Mouse (Mus musculus): Measurements from ENCODE around the gene Srd5a1. TPM values are rescaled to one million over a fixed set of nuclear protein-coding genes. Genes with fewer than 3 reads are reported as not detected.

The Srd5a1 gene
- polyA plus RNA-seq, 1 experiment from 2014 or later: 31.7 TPM

DNA sequence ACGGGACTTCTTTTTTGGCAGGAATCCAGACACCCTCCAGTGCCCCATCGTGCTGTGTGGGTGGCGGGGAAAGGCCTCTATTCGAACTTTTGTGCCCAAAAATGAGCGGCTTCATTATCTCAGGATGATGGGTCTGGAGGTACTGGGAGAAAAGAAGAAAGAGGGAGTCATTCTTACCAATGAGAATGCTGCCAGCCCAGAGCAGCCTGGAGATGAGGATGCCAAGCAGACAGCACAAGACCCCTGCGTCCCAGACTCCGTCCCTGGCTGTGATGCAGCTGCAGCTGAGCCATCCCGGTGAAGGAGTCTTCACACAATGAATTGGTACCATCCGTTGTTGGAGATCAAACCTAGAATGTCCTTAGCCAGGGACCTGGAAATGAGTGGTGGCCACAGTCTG, 22.3 kb upstream of the Srd5a1 start:
- DNase-seq (ENCODE audit: low spot score): no peak
- Histone ChIP-seq H3K9me3 (replicated peaks; ENCODE audit: control insufficient read depth, low read length) (no peaks in the 10 kb centered on the region), H3K27me3 (replicated peaks; ENCODE audit: control insufficient read depth, insufficient read depth, low read length) (no peaks in the 10 kb centered on the region), H3K4me3 (ENCODE audit: low read depth, low read length) (no peak overlapping the region), H3K9ac (ENCODE audit: low read length) (no peak overlapping the region), H3K4me2 (ENCODE audit: low read length) (no peak overlapping the region), H3K27ac (ENCODE audit: low read depth, low read length) (no peak overlapping the region), H3K36me3 (ENCODE audit: control insufficient read depth, insufficient read depth, low read length) (peaks cover 94% of the 10 kb centered on the region), H3K4me1 (ENCODE audit: control insufficient read depth, insufficient read depth, low read length) (no peaks in the 10 kb centered on the region)
- no peak for ATAC-seq
- WGBS: 66% methylated on average over 9 of the region's 9 CpGs

DNA sequence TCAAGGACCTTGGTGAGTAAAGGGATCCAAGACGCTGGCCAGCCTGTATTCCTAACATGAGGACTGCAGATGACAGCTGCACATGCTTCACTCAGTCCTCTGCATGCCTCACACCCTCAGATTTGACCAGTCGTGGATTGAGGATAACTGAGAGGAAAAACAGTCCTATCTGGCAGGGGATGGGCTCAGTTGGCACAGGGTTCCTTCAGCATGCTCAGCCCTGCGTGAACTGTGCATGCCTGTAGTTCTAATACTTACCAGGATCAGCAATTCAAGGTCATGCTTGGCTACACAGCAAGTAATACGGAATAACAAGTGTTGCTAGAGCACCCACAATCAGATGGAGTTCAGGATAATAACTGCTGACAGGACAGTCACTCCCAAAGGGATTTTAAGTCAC, 20.4 kb upstream of the Srd5a1 start:
- WGBS: 87% methylated on average over 4 of the region's 4 CpGs
- no peak for DNase-seq (ENCODE audit: low spot score)

GRCm38 (mm10) chr13:69631111-69631510, 19.9 kb upstream of the Srd5a1 start:
- Histone ChIP-seq H3K4me2 (ENCODE audit: low read length) (no peak overlapping the region), H3K27me3 (replicated peaks; ENCODE audit: control insufficient read depth, insufficient read depth, low read length) (no peaks in the 10 kb centered on the region), H3K9ac (ENCODE audit: low read length) (no peak overlapping the region), H3K9me3 (replicated peaks; ENCODE audit: control insufficient read depth, low read length) (no peaks in the 10 kb centered on the region), H3K4me1 (ENCODE audit: control insufficient read depth, insufficient read depth, low read length) (no peaks in the 10 kb centered on the region), H3K36me3 (ENCODE audit: control insufficient read depth, insufficient read depth, low read length) (peaks cover 97% of the 10 kb centered on the region), H3K4me3 (ENCODE audit: low read depth, low read length) (no peak overlapping the region), H3K27ac (ENCODE audit: low read depth, low read length) (no peak overlapping the region)
- WGBS: 90% methylated on average over 3 of the region's 3 CpGs
- ATAC-seq (no peak), DNase-seq (ENCODE audit: low spot score) (no peak)

More for the DNA sequence above, 20.4 kb upstream of the Srd5a1 start:
- H3K9ac ChIP-seq (ENCODE audit: low read length): no peak overlapping the region
- H3K4me2 ChIP-seq (ENCODE audit: low read length): no peak overlapping the region
- peaks cover 96% of the 10 kb centered on the region for H3K36me3 ChIP-seq (ENCODE audit: control insufficient read depth, insufficient read depth, low read length)
- no peak overlapping the region for H3K4me3 ChIP-seq (ENCODE audit: low read depth, low read length)
- H3K27me3 ChIP-seq (replicated peaks; ENCODE audit: control insufficient read depth, insufficient read depth, low read length): no peaks in the 10 kb centered on the region
- no peak for ATAC-seq
- H3K27ac ChIP-seq (ENCODE audit: low read depth, low read length): no peak overlapping the region
- H3K9me3 ChIP-seq (replicated peaks; ENCODE audit: control insufficient read depth, low read length): no peaks in the 10 kb centered on the region
- H3K4me1 ChIP-seq (ENCODE audit: control insufficient read depth, insufficient read depth, low read length): no peaks in the 10 kb centered on the region

GRCm38 (mm10) chr13:69630576-69630975, 19.3 kb upstream of the Srd5a1 start:
- Histone ChIP-seq H3K27me3 (replicated peaks; ENCODE audit: control insufficient read depth, insufficient read depth, low read length) (no peaks in the 10 kb centered on the region), H3K9me3 (replicated peaks; ENCODE audit: control insufficient read depth, low read length) (no peaks in the 10 kb centered on the region), H3K27ac (ENCODE audit: low read depth, low read length) (no peak overlapping the region), H3K4me2 (ENCODE audit: low read length) (no peak overlapping the region), H3K4me1 (ENCODE audit: control insufficient read depth, insufficient read depth, low read length) (no peaks in the 10 kb centered on the region), H3K36me3 (ENCODE audit: control insufficient read depth, insufficient read depth, low read length) (peaks cover 99% of the 10 kb centered on the region), H3K9ac (ENCODE audit: low read length) (no peak overlapping the region), H3K4me3 (ENCODE audit: low read depth, low read length) (no peak overlapping the region)
- WGBS: 75% methylated on average over 8 of the region's 8 CpGs
- ATAC-seq (no peak), DNase-seq (ENCODE audit: low spot score) (no peak)

DNA sequence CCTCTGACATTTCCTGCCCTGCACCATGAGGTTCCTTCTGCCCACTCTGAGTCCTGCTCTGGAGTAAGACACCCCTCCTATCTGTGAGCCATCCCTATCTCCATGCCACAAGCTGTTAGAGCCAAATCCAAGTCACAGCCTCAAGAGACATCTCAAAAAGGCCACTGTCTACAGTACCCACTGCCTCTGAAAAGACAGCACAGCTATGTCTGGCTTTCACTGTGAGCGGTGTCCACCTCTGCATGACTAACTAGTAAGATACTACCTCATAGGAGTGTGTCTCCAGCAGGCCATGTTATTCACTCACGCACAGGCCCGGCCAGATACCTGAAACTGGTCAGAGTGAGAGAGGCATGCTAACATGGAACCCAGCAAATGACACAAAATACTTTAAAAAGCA, 16.7 kb upstream of the Srd5a1 start:
- ATAC-seq: no peak

GRCm38 (mm10) chr13:69624510-69624909, 13.3 kb upstream of the Srd5a1 start:
- WGBS: 97% methylated on average over 3 of the region's 3 CpGs

More for the DNA sequence above, 16.7 kb upstream of the Srd5a1 start:
- Histone ChIP-seq H3K4me3 (ENCODE audit: low read depth, low read length) (no peak overlapping the region), H3K9me3 (replicated peaks; ENCODE audit: control insufficient read depth, low read length) (no peaks in the 10 kb centered on the region), H3K4me2 (ENCODE audit: low read length) (no peak overlapping the region), H3K4me1 (ENCODE audit: control insufficient read depth, insufficient read depth, low read length) (no peaks in the 10 kb centered on the region), H3K27ac (ENCODE audit: low read depth, low read length) (no peak overlapping the region), H3K36me3 (ENCODE audit: control insufficient read depth, insufficient read depth, low read length) (peaks cover 98% of the 10 kb centered on the region), H3K9ac (ENCODE audit: low read length) (no peak overlapping the region), H3K27me3 (replicated peaks; ENCODE audit: control insufficient read depth, insufficient read depth, low read length) (no peaks in the 10 kb centered on the region)
- no peak for DNase-seq (ENCODE audit: low spot score)
- WGBS: 95% methylated on average over 3 of the region's 3 CpGs

GRCm38 (mm10) chr13:69623843-69624242, 12.6 kb upstream of the Srd5a1 start:
- Histone ChIP-seq H3K9me3 (replicated peaks; ENCODE audit: control insufficient read depth, low read length) (no peaks in the 10 kb centered on the region), H3K9ac (ENCODE audit: low read length) (no peak overlapping the region), H3K4me3 (ENCODE audit: low read depth, low read length) (no peak overlapping the region), H3K4me1 (ENCODE audit: control insufficient read depth, insufficient read depth, low read length) (no peaks in the 10 kb centered on the region), H3K27me3 (replicated peaks; ENCODE audit: control insufficient read depth, insufficient read depth, low read length) (no peaks in the 10 kb centered on the region), H3K4me2 (ENCODE audit: low read length) (no peak overlapping the region), H3K36me3 (ENCODE audit: control insufficient read depth, insufficient read depth, low read length) (peaks cover 89% of the 10 kb centered on the region), H3K27ac (ENCODE audit: low read depth, low read length) (no peak overlapping the region)
- WGBS: 72% methylated on average over 5 of the region's 5 CpGs
- DNase-seq (ENCODE audit: low spot score) (no peak), ATAC-seq (no peak)

More at GRCm38 (mm10) chr13:69624510-69624909, 13.3 kb upstream of the Srd5a1 start:
- H3K27ac ChIP-seq (ENCODE audit: low read depth, low read length): no peak overlapping the region
- no peak overlapping the region for H3K4me2 ChIP-seq (ENCODE audit: low read length)
- no peaks in the 10 kb centered on the region for H3K9me3 ChIP-seq (replicated peaks; ENCODE audit: control insufficient read depth, low read length)
- ATAC-seq: no peak
- DNase-seq (ENCODE audit: low spot score): no peak
- H3K36me3 ChIP-seq (ENCODE audit: control insufficient read depth, insufficient read depth, low read length): peaks cover 89% of the 10 kb centered on the region
- no peaks in the 10 kb centered on the region for H3K4me1 ChIP-seq (ENCODE audit: control insufficient read depth, insufficient read depth, low read length)
- H3K9ac ChIP-seq (ENCODE audit: low read length): no peak overlapping the region
- H3K27me3 ChIP-seq (replicated peaks; ENCODE audit: control insufficient read depth, insufficient read depth, low read length): no peaks in the 10 kb centered on the region
- no peak overlapping the region for H3K4me3 ChIP-seq (ENCODE audit: low read depth, low read length)

DNA sequence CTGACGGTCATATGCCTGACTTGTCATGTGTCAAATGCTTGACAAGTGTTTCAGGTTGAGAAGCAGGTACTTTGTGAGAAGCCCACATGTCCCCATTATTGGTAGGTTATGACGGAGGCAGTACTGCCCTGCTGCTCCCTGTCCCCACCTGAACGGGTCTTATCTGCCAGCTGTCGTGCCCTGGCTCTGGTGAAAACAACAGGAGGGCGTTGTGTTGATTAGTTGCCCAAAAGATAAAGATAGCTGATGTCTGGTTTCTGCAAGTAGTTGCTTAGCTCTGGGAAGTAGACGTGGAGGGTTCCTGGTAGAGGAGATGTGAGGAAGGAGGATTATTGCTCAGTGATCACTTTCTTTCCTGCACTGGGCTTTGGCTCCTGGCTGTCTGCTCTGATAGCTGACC, 5.5 kb upstream of the Srd5a1 start:
- ATAC-seq: no peak

GRCm38 (mm10) chr13:69612175-69612544, 918 bp upstream of the Srd5a1 start:
- ATAC-seq: no peak
- peak overlapping the region; percentile 77 for H3K9ac ChIP-seq (ENCODE audit: low read length)
- under 1% methylated on average over 24 of the region's 24 CpGs for WGBS
- H3K36me3 ChIP-seq (ENCODE audit: control insufficient read depth, insufficient read depth, low read length): peaks cover 33% of the 10 kb centered on the region
- H3K4me2 ChIP-seq (ENCODE audit: low read length): peak overlapping the region; percentile 97
- peak overlapping the region; percentile 96 for H3K4me3 ChIP-seq (ENCODE audit: low read depth, low read length)
- H3K9me3 ChIP-seq (replicated peaks; ENCODE audit: control insufficient read depth, low read length): no peaks in the 10 kb centered on the region
- no peaks in the 10 kb centered on the region for H3K27me3 ChIP-seq (replicated peaks; ENCODE audit: control insufficient read depth, insufficient read depth, low read length)
- H3K4me1 ChIP-seq (ENCODE audit: control insufficient read depth, insufficient read depth, low read length): peaks cover 5% of the 10 kb centered on the region
- DNase-seq (ENCODE audit: low spot score): peak; percentile 13
- H3K27ac ChIP-seq (ENCODE audit: low read depth, low read length): 0 out of 2 replicates have a peak overlapping the region, but pooled peaks have one; percentile 54

More for the DNA sequence above, 5.5 kb upstream of the Srd5a1 start:
- H3K27ac ChIP-seq (ENCODE audit: low read depth, low read length): no peak overlapping the region
- peaks cover 73% of the 10 kb centered on the region for H3K36me3 ChIP-seq (ENCODE audit: control insufficient read depth, insufficient read depth, low read length)
- no peak overlapping the region for H3K4me2 ChIP-seq (ENCODE audit: low read length)
- H3K4me3 ChIP-seq (ENCODE audit: low read depth, low read length): no peak overlapping the region
- peaks cover 5% of the 10 kb centered on the region for H3K4me1 ChIP-seq (ENCODE audit: control insufficient read depth, insufficient read depth, low read length)
- H3K9ac ChIP-seq (ENCODE audit: low read length): no peak overlapping the region
- no peak for DNase-seq (ENCODE audit: low spot score)
- H3K27me3 ChIP-seq (replicated peaks; ENCODE audit: control insufficient read depth, insufficient read depth, low read length): no peaks in the 10 kb centered on the region
- no peaks in the 10 kb centered on the region for H3K9me3 ChIP-seq (replicated peaks; ENCODE audit: control insufficient read depth, low read length)
- 88% methylated on average over 6 of the region's 6 CpGs for WGBS

All from forebrain, embryonic 14.5 days (tissue).